Mouse (Mus musculus) myocyte (in vitro differentiated cells): Measurements from ENCODE around the gene Adamts9. TPM values are rescaled to one million over a fixed set of nuclear protein-coding genes. Genes with fewer than 3 reads are reported as not detected.

Experiments
- H3K27me3 ChIP-seq: one replicate; pipeline ENCODE4 v1.6.1; 2011; ENCODE audit not compliant: control insufficient read depth, insufficient read depth, insufficient read length
- H3K36me3 ChIP-seq: one replicate; pipeline ENCODE4 v1.6.1; 2011; ENCODE audit not compliant: control insufficient read depth, insufficient read depth
- H3K4me2 ChIP-seq: one replicate; pipeline ENCODE4 v1.6.1; 2011; ENCODE audit warnings: low read depth, control low read depth
- H3K4me3 ChIP-seq: one replicate; pipeline ENCODE4 v1.5.1; 2011; ENCODE audit warnings: mild to moderate bottlenecking, control low read depth, moderate library complexity
- H3K79me2 ChIP-seq: one replicate; pipeline ENCODE4 v1.6.1; 2011; ENCODE audit not compliant: control insufficient read depth, insufficient read depth
- H3ac ChIP-seq: one replicate; pipeline ENCODE4 v1.6.1; 2011; ENCODE audit not compliant: control insufficient read depth, insufficient read length
- CEBPB ChIP-seq: IDR thresholded peaks from 2 replicates; pipeline ENCODE4 v1.6.1; 2011; ENCODE audit warnings: mild to moderate bottlenecking, moderate library complexity; ENCODE audit not compliant: poor library complexity, insufficient read depth, severe bottlenecking
- E2F4 ChIP-seq: IDR thresholded peaks from one replicate; pipeline ENCODE4 v1.6.1; 2011; ENCODE audit warnings: mild to moderate bottlenecking, control low read depth, moderate library complexity; ENCODE audit not compliant: insufficient read depth
- MAX ChIP-seq: IDR thresholded peaks from one replicate; pipeline ENCODE4 v1.6.1; 2011; ENCODE audit warnings: low read depth, mild to moderate bottlenecking, control low read depth
- MYOD1 ChIP-seq, 3 experiments: IDR thresholded peaks; one replicate each; pipeline ENCODE4 v1.6.1; 2011; ENCODE audit warnings: control low read depth in 2 of 3, low read depth in 2 of 3, mild to moderate bottlenecking in 2 of 3, moderate library complexity in 1 of 3; ENCODE audit not compliant: insufficient read length in 2 of 3, control insufficient read depth in 1 of 3
- MYOG ChIP-seq, 3 experiments: IDR thresholded peaks; one replicate each; pipeline ENCODE4 v1.6.1; 2011; ENCODE audit warnings: control low read depth in 2 of 3, low read depth in 2 of 3, mild to moderate bottlenecking in 2 of 3; ENCODE audit not compliant: insufficient read length in 2 of 3, control insufficient read depth in 1 of 3, insufficient read depth in 1 of 3
- POLR2A ChIP-seq: IDR thresholded peaks from one replicate; pipeline ENCODE4 v1.6.1; 2011; ENCODE audit warnings: low read depth, mild to moderate bottlenecking, control low read depth, moderate library complexity; ENCODE audit not compliant: insufficient read length
- POLR2AphosphoS2 ChIP-seq: IDR thresholded peaks from one replicate; pipeline ENCODE4 v1.6.1; 2011; ENCODE audit warnings: low read depth, control low read depth; ENCODE audit not compliant: insufficient read length
- REST ChIP-seq: IDR thresholded peaks from one replicate; pipeline ENCODE4 v1.6.1; 2011; ENCODE audit warnings: mild to moderate bottlenecking, control low read depth, moderate library complexity; ENCODE audit not compliant: insufficient read depth, insufficient read length
- SRF ChIP-seq: IDR thresholded peaks from one replicate; pipeline ENCODE4 v1.6.1; 2011; ENCODE audit warnings: low read depth; ENCODE audit not compliant: control insufficient read depth, insufficient read length
- TCF12 ChIP-seq: IDR thresholded peaks from one replicate; pipeline ENCODE4 v1.6.1; 2011; ENCODE audit warnings: mild to moderate bottlenecking, control low read depth; ENCODE audit not compliant: poor library complexity, insufficient read depth, severe bottlenecking
- TCF3 ChIP-seq: IDR thresholded peaks from one replicate; pipeline ENCODE4 v1.6.1; 2011; ENCODE audit warnings: low read depth, control low read depth; ENCODE audit not compliant: insufficient read length
- USF1 ChIP-seq: IDR thresholded peaks from one replicate; pipeline ENCODE4 v1.6.1; 2011; ENCODE audit warnings: low read depth, mild to moderate bottlenecking, control low read depth, moderate library complexity
- polyA plus RNA-seq: library from polyadenylated mRNA; unstranded; fragments of >200 nt; fragmentation: generic; extraction: Trizol; gene quantifications from one replicate; pipeline ENCODE4 v1.2.1, GENCODE M21; 2012; ENCODE audit warnings: missing spikeins

Adamts9 gene
- polyA plus RNA-seq, 1 experiment: 0.04 TPM

GRCm38 (mm10) chr6:92904491-92904890, 38.8 kb downstream of the Adamts9 start:
- H3K36me3 ChIP-seq: no peaks in the 10 kb centered on the region
- TF ChIP-seq MAX: no peak
- no peaks in the 10 kb centered on the region for H3K79me2 ChIP-seq
- H3K4me3 ChIP-seq: no peak overlapping the region
- H3ac ChIP-seq: no peak overlapping the region
- H3K4me2 ChIP-seq: no peak overlapping the region
- no peaks in the 10 kb centered on the region for H3K27me3 ChIP-seq

- H3K4me3 ChIP-seq: no peak overlapping the region
- H3K79me2 ChIP-seq: no peaks in the 10 kb centered on the region
- no peaks in the 10 kb centered on the region for H3K36me3 ChIP-seq
- TF ChIP-seq E2F4: no peak
- no peak for TF ChIP-seq TCF12
- TF ChIP-seq MYOD1 (IDR thresholded peaks at IDR 0.05; ENCODE audit: control insufficient read depth in 1 of 3, insufficient read length in 2 of 3, low read depth in 2 of 3): no peak
- TF ChIP-seq CEBPB: no peak
- TF ChIP-seq TCF3: no peak
- no peak for TF ChIP-seq MAX
- TF ChIP-seq POLR2A: no peak
- TF ChIP-seq REST: no peak
- no peak for TF ChIP-seq USF1
- no peak for TF ChIP-seq SRF
- no peak for TF ChIP-seq MYOG (IDR thresholded peaks at IDR 0.05; ENCODE audit: control insufficient read depth in 1 of 3, insufficient read depth in 1 of 3, insufficient read length in 2 of 3, low read depth in 2 of 3)
- no peak for TF ChIP-seq POLR2AphosphoS2
- H3K27me3 ChIP-seq: no peaks in the 10 kb centered on the region
- H3K4me2 ChIP-seq: no peak overlapping the region
- no peak overlapping the region for H3ac ChIP-seq
Measured at GRCm38 (mm10) chr6:92904037-92904436, 39.3 kb downstream of the Adamts9 start.

- H3K4me2 ChIP-seq: no peak overlapping the region
- H3K79me2 ChIP-seq: no peaks in the 10 kb centered on the region
- no peak for TF ChIP-seq CEBPB
- H3K27me3 ChIP-seq: no peaks in the 10 kb centered on the region
- H3K4me3 ChIP-seq: no peak overlapping the region
- no peak overlapping the region for H3ac ChIP-seq
- no peaks in the 10 kb centered on the region for H3K36me3 ChIP-seq
Measured at GRCm38 (mm10) chr6:92891535-92891934, 51.8 kb downstream of the Adamts9 start.

- Histone ChIP-seq H3K4me2 (no peak overlapping the region), H3K4me3 (no peak overlapping the region), H3ac (no peak overlapping the region), H3K36me3 (no peaks in the 10 kb centered on the region), H3K79me2 (no peaks in the 10 kb centered on the region), H3K27me3 (no peaks in the 10 kb centered on the region)
- TF ChIP-seq POLR2AphosphoS2 (no peak), REST (no peak), CEBPB (no peak), MAX (no peak), MYOG (IDR thresholded peaks at IDR 0.05; ENCODE audit: control insufficient read depth in 1 of 3, insufficient read depth in 1 of 3, insufficient read length in 2 of 3, low read depth in 2 of 3) (no peak), SRF (no peak), MYOD1 (IDR thresholded peaks at IDR 0.05; ENCODE audit: control insufficient read depth in 1 of 3, insufficient read length in 2 of 3, low read depth in 2 of 3) (no peak), E2F4 (no peak), USF1 (no peak), TCF12 (no peak), POLR2A (no peak), TCF3 (no peak)
Measured at GRCm38 (mm10) chr6:92883131-92883900, 60.0 kb downstream of the Adamts9 start.

GRCm38 (mm10) chr6:92882446-92882845, 60.8 kb downstream of the Adamts9 start:
- H3K36me3 ChIP-seq: no peaks in the 10 kb centered on the region
- TF ChIP-seq REST (no peak), TCF12 (no peak), E2F4 (no peak), CEBPB (no peak), POLR2A (no peak), USF1 (no peak), SRF (no peak), TCF3 (no peak), MAX (no peak), POLR2AphosphoS2 (no peak), MYOD1 (IDR thresholded peaks at IDR 0.05; ENCODE audit: control insufficient read depth in 1 of 3, insufficient read length in 2 of 3, low read depth in 2 of 3) (no peak), MYOG (IDR thresholded peaks at IDR 0.05; ENCODE audit: control insufficient read depth in 1 of 3, insufficient read depth in 1 of 3, insufficient read length in 2 of 3, low read depth in 2 of 3) (no peak)

More at GRCm38 (mm10) chr6:92882446-92882845, 60.8 kb downstream of the Adamts9 start:
- Histone ChIP-seq H3K4me3 (no peak overlapping the region), H3ac (no peak overlapping the region), H3K4me2 (no peak overlapping the region), H3K79me2 (no peaks in the 10 kb centered on the region), H3K27me3 (no peaks in the 10 kb centered on the region)
